Mouse (Mus musculus) A20 (cell line): ENCODE measurements at regions not wholly inside any gene's neighbourhood (a gene's known extent, or its start where the extent isn't known, plus 50 kb on each side); places are given as distances from the start of the nearest gene placed in this dataset.

Experiments used
- DNase-seq: peaks from one replicate; pipeline ENCODE4 v3.0.0-alpha.2; 2011; ENCODE audit warnings: low read depth, low spot score

DNA sequence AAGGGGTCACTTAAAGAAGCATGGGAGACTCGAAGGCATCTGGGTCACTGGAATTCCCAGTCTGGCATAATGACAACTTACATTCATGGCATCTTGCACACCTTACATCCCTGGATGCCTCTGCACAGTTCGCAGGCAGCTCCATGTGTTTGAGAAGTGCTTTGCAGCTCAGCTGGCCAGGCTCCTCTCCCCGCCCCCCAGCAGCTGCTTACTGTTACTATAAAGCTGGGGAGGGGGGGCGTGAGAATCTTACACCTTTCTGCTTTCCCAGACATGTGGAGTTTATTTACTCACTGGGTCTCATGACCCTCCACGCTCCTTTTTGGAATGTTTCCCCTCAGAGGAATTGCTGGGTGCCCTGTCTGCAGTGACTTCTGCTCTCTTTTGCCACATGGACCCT lies 299.4 kb downstream of the Gadd45g start:
- no peak for DNase-seq

DNA sequence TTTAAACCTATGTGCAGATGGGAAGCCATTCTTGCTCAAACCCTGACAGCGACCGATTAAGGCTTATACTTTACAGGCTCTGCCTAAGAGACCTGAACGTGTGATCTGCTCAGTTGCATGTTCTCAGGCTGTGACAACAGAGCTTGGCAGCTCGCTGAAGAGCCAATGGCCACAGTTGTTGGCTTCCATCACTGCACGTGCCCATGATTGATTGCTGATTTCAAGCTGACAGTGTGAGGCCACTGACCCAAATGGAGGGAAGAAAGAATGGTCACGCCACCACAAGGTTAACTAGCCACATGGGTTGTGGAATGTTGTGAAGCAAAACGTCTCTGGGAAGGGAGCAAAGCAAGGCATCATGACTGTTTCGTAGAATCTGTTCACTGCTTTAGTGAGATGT lies 303.8 kb downstream of the Gadd45g start:
- no peak for DNase-seq

DNA sequence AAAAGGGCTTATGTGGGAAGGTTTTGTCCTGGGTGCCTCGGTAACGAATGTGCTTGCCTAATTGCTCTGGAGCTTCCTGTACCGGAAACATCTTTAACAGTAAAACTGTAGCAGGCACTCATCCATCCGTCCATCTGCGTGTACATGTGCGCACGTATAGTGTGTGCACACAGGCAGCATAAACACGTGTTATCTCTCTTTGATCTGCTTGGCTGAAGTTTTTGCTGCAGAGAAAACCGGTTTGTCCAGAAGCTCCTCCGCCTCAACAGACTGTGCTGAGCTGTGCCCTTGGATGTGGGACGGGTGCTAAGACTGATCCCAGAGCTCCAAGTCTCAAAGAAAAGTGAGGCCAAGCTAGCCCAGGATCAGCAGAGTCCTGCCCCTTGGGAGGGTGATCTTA lies 305.3 kb downstream of the Gadd45g start:
- no peak for DNase-seq

DNA sequence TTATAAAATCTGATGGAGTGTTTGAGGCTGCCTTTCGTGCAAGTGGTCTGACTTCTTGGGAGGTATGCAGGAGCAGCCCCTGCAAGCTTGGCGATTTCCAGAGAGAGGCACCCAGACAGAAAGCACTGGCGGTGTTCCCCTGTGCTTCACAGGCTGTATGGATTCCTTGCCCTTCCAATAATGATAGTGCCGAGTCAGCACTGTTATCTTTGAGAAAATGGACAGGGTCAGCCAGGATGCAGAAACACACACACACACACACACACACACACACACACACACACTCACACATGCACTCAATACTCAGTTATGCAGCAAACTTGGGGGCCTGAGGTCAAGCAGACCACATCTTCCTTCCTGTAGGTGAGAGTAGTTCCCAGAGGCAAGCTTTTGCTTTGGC lies 305.7 kb downstream of the Gadd45g start:
- DNase-seq: no peak

DNA sequence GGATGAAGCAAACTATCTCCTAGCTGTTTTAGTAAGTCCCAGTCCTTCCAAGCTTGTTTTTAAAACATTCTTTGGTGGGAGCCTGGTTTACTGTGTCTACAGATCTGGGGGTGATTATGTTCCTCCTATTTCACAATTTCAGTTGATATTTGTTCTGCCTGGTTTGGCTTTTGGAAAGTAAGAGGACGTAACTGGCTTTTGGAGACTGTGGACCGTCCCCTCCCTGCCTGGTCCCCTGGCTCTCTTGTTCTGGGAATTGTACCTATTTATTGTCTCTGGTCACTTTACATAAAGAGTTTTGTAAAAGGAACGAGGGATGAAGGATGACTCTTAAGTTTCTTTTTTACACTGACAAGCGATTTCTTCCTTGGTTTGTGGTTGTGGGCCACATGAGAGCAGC lies 306.6 kb downstream of the Gadd45g start:
- DNase-seq: no peak

- no peak for DNase-seq
Observed at GRCm38 (mm10) chr13:52153576-52153975, 307.1 kb downstream of the Gadd45g start.

GRCm38 (mm10) chr13:52154111-52154843 lies 307.8 kb downstream of the Gadd45g start:
- peak; percentile 9 for DNase-seq

DNA sequence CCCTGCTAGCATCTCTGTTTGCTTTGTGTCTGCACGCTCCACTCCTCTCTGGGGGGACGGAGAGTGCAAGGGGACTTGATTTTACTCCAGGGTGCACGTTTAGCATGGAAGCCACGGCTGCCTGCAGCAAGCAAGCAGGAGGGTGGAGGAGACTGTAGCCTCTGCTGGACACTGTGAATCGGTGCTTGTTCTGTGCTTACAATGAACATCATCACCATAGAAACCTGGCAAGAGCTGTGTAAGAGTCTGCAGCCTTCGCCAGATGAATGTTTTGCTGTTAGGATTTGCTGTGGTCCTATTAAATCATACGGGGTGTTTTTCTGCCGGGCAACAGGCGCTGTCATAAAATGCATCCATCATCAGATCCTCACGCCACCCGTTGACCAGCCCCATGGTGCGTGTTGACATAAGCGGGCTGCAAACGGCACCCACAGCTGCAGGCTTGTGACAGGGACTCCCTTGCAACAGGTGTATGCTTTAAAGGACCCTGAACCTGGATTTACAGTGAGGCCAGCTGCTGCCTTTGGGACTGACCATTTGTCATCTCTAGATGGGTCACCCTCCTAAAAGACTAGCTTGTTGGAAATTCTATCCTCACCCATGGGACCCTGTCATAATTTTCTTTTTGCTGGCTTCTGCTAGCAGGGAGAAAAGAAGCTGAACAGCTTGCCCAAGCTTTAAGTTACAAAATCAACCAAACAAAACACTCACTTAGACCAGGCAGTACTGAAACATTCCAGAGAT lies 308.5 kb downstream of the Gadd45g start:
- peak; percentile 67 for DNase-seq

DNA sequence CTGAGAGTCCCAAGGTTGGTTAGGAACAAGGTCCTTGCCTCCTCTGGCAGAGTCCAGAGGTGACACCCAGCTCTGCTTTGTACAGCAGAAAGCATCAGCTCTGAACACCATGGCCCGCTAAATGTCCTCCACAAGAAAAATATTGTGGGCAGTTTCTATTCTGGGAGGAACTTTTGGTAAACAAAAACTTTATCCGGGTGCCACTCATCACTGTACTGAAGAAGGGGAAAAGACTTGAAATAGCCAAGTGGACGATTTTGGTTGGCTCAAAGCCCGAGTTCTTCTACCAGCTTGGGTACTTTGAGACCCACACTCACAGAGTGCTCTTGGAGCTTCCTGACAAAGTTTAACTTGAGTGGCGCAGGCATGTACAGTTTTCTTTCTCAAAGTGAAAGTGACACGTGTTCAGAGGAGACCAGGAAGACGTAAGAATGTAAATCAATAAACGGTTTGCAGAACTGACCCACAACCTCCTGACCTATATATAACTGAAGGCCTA lies 309.2 kb downstream of the Gadd45g start:
- peak; percentile 87 for DNase-seq

DNA sequence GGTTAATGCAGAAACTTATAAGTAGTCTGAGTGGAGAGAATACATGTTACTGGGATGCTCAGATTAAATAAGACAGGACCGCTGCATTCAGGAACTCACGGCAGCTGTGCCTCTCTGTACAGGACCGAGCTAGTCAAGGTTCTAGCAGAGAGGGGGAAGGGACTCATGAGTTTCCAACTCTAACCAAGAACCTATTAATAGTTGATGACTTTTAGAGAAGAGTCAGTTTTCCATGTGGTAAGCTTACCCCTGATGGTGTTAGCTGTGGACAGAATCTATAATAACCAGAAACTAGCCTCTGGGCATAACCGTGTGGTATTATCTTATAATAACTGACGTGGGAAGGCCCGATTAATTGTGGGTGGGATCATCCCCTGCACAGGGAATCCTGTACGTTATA lies 316.2 kb downstream of the Gadd45g start:
- DNase-seq: no peak

GRCm38 (mm10) chr13:52165531-52165930 lies 319.1 kb downstream of the Gadd45g start:
- no peak for DNase-seq

GRCm38 (mm10) chr13:52167968-52168367 lies 321.5 kb downstream of the Gadd45g start:
- peak; percentile 69 for DNase-seq

GRCm38 (mm10) chr13:52172706-52173346 lies 326.3 kb downstream of the Gadd45g start:
- no peak for DNase-seq

DNA sequence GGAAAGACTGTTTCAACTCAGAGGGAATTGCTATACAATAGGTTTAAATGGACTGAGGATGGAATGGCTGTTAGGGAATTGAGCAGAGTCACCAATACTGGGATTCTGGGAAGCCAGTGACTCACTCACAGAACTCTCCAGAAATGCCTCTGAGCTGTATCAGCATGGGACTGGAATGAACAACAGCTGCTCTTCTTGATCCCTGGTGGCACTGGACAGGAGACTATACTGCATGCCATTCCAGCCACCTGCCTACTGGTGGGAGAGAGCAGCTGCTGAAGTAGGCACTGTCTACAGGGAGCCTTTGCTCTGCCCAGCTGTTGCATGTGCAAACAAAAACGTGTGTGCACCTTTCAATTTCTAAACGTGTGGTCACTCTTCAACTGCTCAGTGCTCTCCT lies 329.2 kb downstream of the Gadd45g start:
- no peak for DNase-seq

DNA sequence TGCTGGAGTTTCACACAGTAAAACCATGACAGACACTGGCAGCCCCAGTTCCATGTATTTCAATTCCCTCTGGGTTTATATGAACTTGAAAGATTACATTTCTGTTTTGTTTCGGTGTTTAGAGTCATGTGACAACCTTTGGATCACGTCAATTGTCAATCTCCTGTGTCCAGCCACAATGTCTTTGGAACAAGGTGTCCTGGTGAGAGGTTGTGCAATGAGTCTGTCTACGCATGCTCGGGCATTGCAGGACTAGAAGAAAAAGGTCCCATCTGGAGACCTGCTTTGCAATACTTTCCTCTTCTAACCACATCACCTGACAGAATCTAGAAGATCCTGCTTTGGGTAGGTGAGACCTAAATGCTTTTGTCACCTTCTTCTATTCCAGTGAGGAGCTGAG lies 333.5 kb downstream of the Gadd45g start:
- DNase-seq: no peak

- DNase-seq: no peak
Observed at GRCm38 (mm10) chr13:52183635-52184034, 337.2 kb downstream of the Gadd45g start.

GRCm38 (mm10) chr13:52185574-52185973 lies 339.1 kb downstream of the Gadd45g start:
- no peak for DNase-seq

DNA sequence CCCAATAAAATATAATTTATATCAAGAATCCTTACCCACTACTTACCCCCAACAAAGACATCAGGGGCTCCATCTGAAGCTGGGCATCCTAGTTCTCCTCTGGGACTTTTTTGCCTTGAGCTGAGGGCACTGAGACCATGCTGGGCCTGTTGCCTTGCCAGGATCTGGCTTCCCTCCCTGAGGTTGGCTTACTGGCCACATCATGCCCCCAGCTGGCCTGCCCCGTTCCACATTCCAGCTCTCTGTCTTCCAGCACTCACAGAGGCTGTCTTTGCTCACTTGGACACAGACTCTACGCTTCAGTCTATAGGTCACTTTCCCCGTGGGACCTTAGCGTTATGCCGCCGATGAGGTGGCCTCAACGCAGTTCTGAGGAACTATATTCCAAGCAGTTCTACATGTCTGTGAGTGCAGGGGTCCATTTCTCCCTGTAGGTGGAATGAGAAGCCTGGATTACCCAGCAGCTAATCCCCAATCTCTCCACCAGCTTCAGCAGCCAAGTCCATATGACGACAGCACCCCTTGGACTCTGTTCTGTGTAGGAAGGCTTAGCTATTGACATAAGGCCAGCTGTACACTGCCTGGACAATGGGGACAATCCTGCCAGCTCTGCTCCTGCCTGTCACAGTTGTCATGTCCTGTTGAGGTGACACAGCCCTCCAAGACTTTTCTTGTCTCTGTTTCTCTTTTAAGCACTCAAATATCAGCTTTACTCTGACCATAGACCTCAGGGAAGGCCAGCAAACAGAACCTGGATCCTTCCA lies 341.5 kb downstream of the Gadd45g start:
- DNase-seq: no peak

DNA sequence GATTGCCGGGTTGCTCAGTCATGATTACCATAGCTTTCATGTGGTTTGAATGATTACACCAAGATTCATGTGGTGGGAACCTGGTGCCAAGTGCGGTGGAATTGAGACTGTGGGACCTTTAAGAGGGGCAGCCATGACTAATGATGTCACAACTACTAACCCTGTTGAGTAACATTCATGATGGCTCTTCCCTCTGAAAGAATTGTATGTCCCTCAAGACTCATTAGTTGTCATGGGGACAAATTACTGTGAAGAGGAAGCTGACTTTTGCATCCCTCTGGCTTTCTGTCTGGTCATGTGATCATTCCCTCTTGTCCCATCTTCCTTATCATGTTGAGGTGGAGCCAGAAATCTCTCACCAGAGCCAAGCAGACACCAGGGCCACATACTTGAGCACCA lies 342.1 kb downstream of the Gadd45g start:
- DNase-seq: no peak

DNA sequence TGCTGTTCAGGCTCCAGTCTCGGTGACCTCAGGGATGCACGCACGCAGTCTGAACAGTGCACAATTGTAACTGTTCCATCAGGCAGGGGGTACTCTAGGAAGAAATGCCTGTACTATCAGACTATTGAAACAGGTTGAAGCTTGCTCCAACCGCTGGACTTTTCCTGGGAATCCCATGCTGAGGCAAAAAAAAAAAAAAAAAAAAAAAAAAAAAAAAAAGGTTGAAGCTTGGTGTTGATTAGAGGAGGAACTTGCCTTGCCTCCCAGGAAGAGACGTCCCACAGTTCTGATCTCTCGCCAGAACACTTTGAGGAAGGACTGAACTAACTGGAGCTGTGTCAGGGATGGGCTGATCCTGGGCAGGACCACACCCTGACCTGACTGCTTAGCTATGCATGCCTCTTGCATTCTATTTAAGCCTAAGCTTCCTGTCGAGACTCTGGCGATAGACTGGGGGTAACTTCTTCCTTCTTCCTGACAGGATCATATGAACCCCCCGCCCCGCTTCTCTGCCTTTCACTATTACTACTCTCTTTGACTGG lies 341.6 kb downstream of the Diras2 start:
- DNase-seq: no peak

GRCm38 (mm10) chr13:52190256-52190655 lies 340.8 kb downstream of the Diras2 start:
- no peak for DNase-seq
